Mouse (Mus musculus) myocyte (in vitro differentiated cells): ENCODE results near the gene Dcaf8. TPM values are rescaled to one million over a fixed set of nuclear protein-coding genes. Genes with fewer than 3 reads are reported as not detected.

Experiments used
- H3K27me3 ChIP-seq: one replicate; pipeline ENCODE4 v1.6.1; 2011; ENCODE audit not compliant: control insufficient read depth, insufficient read depth, insufficient read length
- H3K36me3 ChIP-seq: one replicate; pipeline ENCODE4 v1.6.1; 2011; ENCODE audit not compliant: control insufficient read depth, insufficient read depth
- H3K4me2 ChIP-seq: one replicate; pipeline ENCODE4 v1.6.1; 2011; ENCODE audit warnings: low read depth, control low read depth
- H3K4me3 ChIP-seq: one replicate; pipeline ENCODE4 v1.5.1; 2011; ENCODE audit warnings: mild to moderate bottlenecking, control low read depth, moderate library complexity
- H3K79me2 ChIP-seq: one replicate; pipeline ENCODE4 v1.6.1; 2011; ENCODE audit not compliant: control insufficient read depth, insufficient read depth
- H3ac ChIP-seq: one replicate; pipeline ENCODE4 v1.6.1; 2011; ENCODE audit not compliant: control insufficient read depth, insufficient read length
- CEBPB ChIP-seq: IDR thresholded peaks from 2 replicates; pipeline ENCODE4 v1.6.1; 2011; ENCODE audit warnings: mild to moderate bottlenecking, moderate library complexity; ENCODE audit not compliant: poor library complexity, insufficient read depth, severe bottlenecking
- E2F4 ChIP-seq: IDR thresholded peaks from one replicate; pipeline ENCODE4 v1.6.1; 2011; ENCODE audit warnings: mild to moderate bottlenecking, control low read depth, moderate library complexity; ENCODE audit not compliant: insufficient read depth
- MAX ChIP-seq: IDR thresholded peaks from one replicate; pipeline ENCODE4 v1.6.1; 2011; ENCODE audit warnings: low read depth, mild to moderate bottlenecking, control low read depth
- MYOD1 ChIP-seq, 3 experiments: IDR thresholded peaks; one replicate each; pipeline ENCODE4 v1.6.1; 2011; ENCODE audit warnings: control low read depth in 2 of 3, low read depth in 2 of 3, mild to moderate bottlenecking in 2 of 3, moderate library complexity in 1 of 3; ENCODE audit not compliant: insufficient read length in 2 of 3, control insufficient read depth in 1 of 3
- MYOG ChIP-seq, 3 experiments: IDR thresholded peaks; one replicate each; pipeline ENCODE4 v1.6.1; 2011; ENCODE audit warnings: control low read depth in 2 of 3, low read depth in 2 of 3, mild to moderate bottlenecking in 2 of 3; ENCODE audit not compliant: insufficient read length in 2 of 3, control insufficient read depth in 1 of 3, insufficient read depth in 1 of 3
- POLR2A ChIP-seq: IDR thresholded peaks from one replicate; pipeline ENCODE4 v1.6.1; 2011; ENCODE audit warnings: low read depth, mild to moderate bottlenecking, control low read depth, moderate library complexity; ENCODE audit not compliant: insufficient read length
- POLR2AphosphoS2 ChIP-seq: IDR thresholded peaks from one replicate; pipeline ENCODE4 v1.6.1; 2011; ENCODE audit warnings: low read depth, control low read depth; ENCODE audit not compliant: insufficient read length
- REST ChIP-seq: IDR thresholded peaks from one replicate; pipeline ENCODE4 v1.6.1; 2011; ENCODE audit warnings: mild to moderate bottlenecking, control low read depth, moderate library complexity; ENCODE audit not compliant: insufficient read depth, insufficient read length
- SRF ChIP-seq: IDR thresholded peaks from one replicate; pipeline ENCODE4 v1.6.1; 2011; ENCODE audit warnings: low read depth; ENCODE audit not compliant: control insufficient read depth, insufficient read length
- TCF12 ChIP-seq: IDR thresholded peaks from one replicate; pipeline ENCODE4 v1.6.1; 2011; ENCODE audit warnings: mild to moderate bottlenecking, control low read depth; ENCODE audit not compliant: poor library complexity, insufficient read depth, severe bottlenecking
- TCF3 ChIP-seq: IDR thresholded peaks from one replicate; pipeline ENCODE4 v1.6.1; 2011; ENCODE audit warnings: low read depth, control low read depth; ENCODE audit not compliant: insufficient read length
- USF1 ChIP-seq: IDR thresholded peaks from one replicate; pipeline ENCODE4 v1.6.1; 2011; ENCODE audit warnings: low read depth, mild to moderate bottlenecking, control low read depth, moderate library complexity
- polyA plus RNA-seq: library from polyadenylated mRNA; unstranded; fragments of >200 nt; fragmentation: generic; extraction: Trizol; gene quantifications from one replicate; pipeline ENCODE4 v1.2.1, GENCODE M21; 2012; ENCODE audit warnings: missing spikeins

Dcaf8 gene
- polyA plus RNA-seq, 1 experiment, result 80.0 TPM

DNA sequence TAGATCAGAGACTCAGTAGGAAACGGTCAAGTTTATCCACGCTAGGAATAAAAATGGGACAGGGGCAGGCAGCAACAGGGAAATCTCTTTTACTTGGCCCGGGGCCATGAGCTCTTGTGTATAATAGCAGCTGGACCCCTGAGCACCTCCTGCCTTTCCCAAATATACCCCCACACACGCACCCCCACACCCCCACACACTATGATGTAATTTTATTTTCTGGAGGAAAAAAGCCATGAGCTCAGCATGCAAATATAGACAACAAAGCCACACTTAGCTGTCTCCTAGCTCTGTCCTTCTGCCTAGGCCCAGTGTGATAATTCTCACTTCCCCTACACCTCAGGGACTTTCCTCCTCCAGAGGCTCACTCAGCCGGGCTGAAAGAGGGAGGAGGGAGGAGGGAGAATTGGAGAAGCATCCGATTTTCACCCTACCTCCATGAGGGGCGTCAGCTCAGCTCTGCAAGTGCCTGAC, 59.3 kb downstream of the Dcaf8 start:
- H3K4me3 ChIP-seq, result peak overlapping the region; percentile 68
- no peaks in the 10 kb centered on the region for H3K36me3 ChIP-seq
- H3ac ChIP-seq, result no peak overlapping the region
- no peaks in the 10 kb centered on the region for H3K27me3 ChIP-seq
- H3K79me2 ChIP-seq, result peaks cover 10% of the 10 kb centered on the region
- TF ChIP-seq SRF (no peak), CEBPB (no peak), TCF12 (no peak), TCF3 (no peak), E2F4 (no peak), MYOG (IDR thresholded peaks at IDR 0.05; ENCODE audit: control insufficient read depth in 1 of 3, insufficient read depth in 1 of 3, insufficient read length in 2 of 3, low read depth in 2 of 3) (no peak), MAX (no peak), USF1 (no peak), MYOD1 (IDR thresholded peaks at IDR 0.05; ENCODE audit: control insufficient read depth in 1 of 3, insufficient read length in 2 of 3, low read depth in 2 of 3) (no peak)
- peak overlapping the region; percentile 65 for H3K4me2 ChIP-seq

DNA sequence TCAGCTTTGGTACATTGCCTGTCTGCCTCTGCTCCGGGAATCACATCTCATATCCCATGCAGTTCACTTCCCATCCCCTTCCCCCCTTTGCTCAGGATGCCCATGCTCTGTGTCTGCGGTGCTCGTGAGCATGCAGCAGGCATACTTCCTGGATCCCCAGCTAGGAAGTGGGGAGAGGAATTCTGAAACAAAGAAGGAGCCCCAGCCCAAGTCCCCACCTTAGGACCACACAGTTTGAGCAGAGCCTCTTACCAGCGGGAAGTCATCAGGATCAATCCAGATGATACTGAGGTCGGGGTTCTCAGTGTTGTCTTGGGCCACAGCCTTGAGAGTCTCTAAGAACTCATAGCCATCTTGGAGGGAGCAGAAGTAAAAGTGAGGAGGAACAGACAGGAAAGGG, 64.9 kb downstream of the Dcaf8 start:
- no peaks in the 10 kb centered on the region for H3K27me3 ChIP-seq
- no peak overlapping the region for H3K4me3 ChIP-seq
- H3ac ChIP-seq, result no peak overlapping the region
- H3K36me3 ChIP-seq, result no peaks in the 10 kb centered on the region
- H3K79me2 ChIP-seq, result no peaks in the 10 kb centered on the region
- TF ChIP-seq TCF12 (no peak), POLR2AphosphoS2 (no peak), TCF3 (no peak), SRF (no peak), MYOG (IDR thresholded peaks at IDR 0.05; ENCODE audit: control insufficient read depth in 1 of 3, insufficient read depth in 1 of 3, insufficient read length in 2 of 3, low read depth in 2 of 3) (no peak), MYOD1 (IDR thresholded peaks at IDR 0.05; ENCODE audit: control insufficient read depth in 1 of 3, insufficient read length in 2 of 3, low read depth in 2 of 3) (no peak)
- no peak overlapping the region for H3K4me2 ChIP-seq

- no peak overlapping the region for H3ac ChIP-seq
- H3K79me2 ChIP-seq, result no peaks in the 10 kb centered on the region
- H3K4me3 ChIP-seq, result no peak overlapping the region
- H3K36me3 ChIP-seq, result no peaks in the 10 kb centered on the region
- no peak overlapping the region for H3K4me2 ChIP-seq
- no peak for TF ChIP-seq USF1
- TF ChIP-seq POLR2AphosphoS2, result no peak
- no peak for TF ChIP-seq TCF12
- TF ChIP-seq MAX, result no peak
- TF ChIP-seq MYOG (IDR thresholded peaks at IDR 0.05; ENCODE audit: control insufficient read depth in 1 of 3, insufficient read depth in 1 of 3, insufficient read length in 2 of 3, low read depth in 2 of 3), result no peak
- no peak for TF ChIP-seq CEBPB
- no peak for TF ChIP-seq TCF3
- no peak for TF ChIP-seq REST
- no peak for TF ChIP-seq SRF
- TF ChIP-seq E2F4, result no peak
- no peaks in the 10 kb centered on the region for H3K27me3 ChIP-seq
Measured at GRCm38 (mm10) chr1:172213771-172214170, 65.9 kb downstream of the Dcaf8 start.

DNA sequence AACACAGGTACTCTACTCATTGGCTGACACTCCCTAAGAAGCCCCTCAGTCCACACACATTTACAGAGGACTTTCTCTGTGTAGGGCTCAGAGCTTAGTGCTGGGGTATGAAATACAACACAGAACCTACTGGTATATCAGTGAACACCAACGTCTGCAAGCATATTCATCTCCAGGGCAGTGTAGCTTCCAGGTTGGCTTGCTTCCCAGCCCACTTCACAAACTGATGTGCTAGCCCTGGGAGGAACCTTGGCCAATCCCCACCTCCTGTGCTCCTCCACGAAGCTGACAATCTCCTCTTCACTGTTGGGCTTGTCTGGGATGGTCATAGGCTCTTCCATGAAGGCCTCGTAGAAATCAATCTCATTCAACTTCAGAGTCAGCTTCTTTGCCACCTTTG, 66.9 kb downstream of the Dcaf8 start:
- Histone ChIP-seq H3K36me3 (no peaks in the 10 kb centered on the region), H3K4me3 (no peak overlapping the region), H3K4me2 (no peak overlapping the region), H3K79me2 (no peaks in the 10 kb centered on the region), H3ac (no peak overlapping the region), H3K27me3 (no peaks in the 10 kb centered on the region)
- TF ChIP-seq TCF12, result no peak
- TF ChIP-seq SRF, result no peak
- no peak for TF ChIP-seq MAX
- TF ChIP-seq CEBPB, result no peak
- no peak for TF ChIP-seq POLR2AphosphoS2
- no peak for TF ChIP-seq TCF3
- no peak for TF ChIP-seq E2F4
- no peak for TF ChIP-seq MYOD1 (IDR thresholded peaks at IDR 0.05; ENCODE audit: control insufficient read depth in 1 of 3, insufficient read length in 2 of 3, low read depth in 2 of 3)
- TF ChIP-seq MYOG (IDR thresholded peaks at IDR 0.05; ENCODE audit: control insufficient read depth in 1 of 3, insufficient read depth in 1 of 3, insufficient read length in 2 of 3, low read depth in 2 of 3), result no peak
- TF ChIP-seq POLR2A, result no peak
- no peak for TF ChIP-seq REST
- TF ChIP-seq USF1, result no peak

- TF ChIP-seq TCF3 (no peak), MYOG (IDR thresholded peaks at IDR 0.05; ENCODE audit: control insufficient read depth in 1 of 3, insufficient read depth in 1 of 3, insufficient read length in 2 of 3, low read depth in 2 of 3) (peak in 1 of 3 experiments; percentile 19), MYOD1 (IDR thresholded peaks at IDR 0.05; ENCODE audit: control insufficient read depth in 1 of 3, insufficient read length in 2 of 3, low read depth in 2 of 3) (peak in 1 of 3 experiments; percentile 4), POLR2AphosphoS2 (no peak), TCF12 (no peak), CEBPB (no peak), MAX (no peak)
- Histone ChIP-seq H3K27me3 (no peaks in the 10 kb centered on the region), H3K4me3 (no peak overlapping the region), H3K4me2 (peak overlapping the region; percentile 68), H3K36me3 (no peaks in the 10 kb centered on the region), H3ac (no peak overlapping the region), H3K79me2 (no peaks in the 10 kb centered on the region)
Measured at GRCm38 (mm10) chr1:172217148-172217547, 69.3 kb downstream of the Dcaf8 start.
